Mouse (Mus musculus) subcutaneous adipose tissue, adult 2 months (tissue): ENCODE data around the gene Gm28038. TPM values are rescaled to one million over a fixed set of nuclear protein-coding genes. Genes with fewer than 3 reads are reported as not detected.

ENCODE experiments used
- polyA plus RNA-seq: library from polyadenylated mRNA; depleted of rRNA; stranded (reverse); fragments of >200 nt; gene quantifications from 2 replicates; pipeline ENCODE4 v1.2.3, GENCODE M21; 2012; ENCODE audit warnings: low replicate concordance; rRNA removed

The Gm28038 gene
- polyA plus RNA-seq: not detected in 2 replicates

DNA sequence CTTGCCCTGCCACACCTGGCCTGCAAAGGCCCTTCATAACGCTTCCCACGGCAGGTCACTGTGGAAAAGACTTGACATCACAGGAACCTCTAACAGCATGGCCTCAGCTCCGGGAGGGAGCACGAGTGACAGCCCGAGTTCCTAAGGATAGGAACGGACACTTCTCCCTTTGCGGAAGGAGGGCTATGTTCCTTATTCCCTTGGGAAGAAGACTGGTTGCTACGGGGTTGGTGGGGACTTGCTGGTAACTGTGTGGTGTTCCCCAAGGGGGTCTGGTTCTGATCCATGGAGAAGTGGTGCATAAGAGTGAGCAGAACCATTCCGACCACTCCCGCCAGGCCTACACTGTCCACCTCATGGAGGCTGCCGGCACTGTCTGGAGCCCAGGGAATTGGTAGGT lies at the start of gene Gm28038:
Gm28038 (plus strand) TSS at position 301 of the 400 bp plus-strand sequence.

DNA sequence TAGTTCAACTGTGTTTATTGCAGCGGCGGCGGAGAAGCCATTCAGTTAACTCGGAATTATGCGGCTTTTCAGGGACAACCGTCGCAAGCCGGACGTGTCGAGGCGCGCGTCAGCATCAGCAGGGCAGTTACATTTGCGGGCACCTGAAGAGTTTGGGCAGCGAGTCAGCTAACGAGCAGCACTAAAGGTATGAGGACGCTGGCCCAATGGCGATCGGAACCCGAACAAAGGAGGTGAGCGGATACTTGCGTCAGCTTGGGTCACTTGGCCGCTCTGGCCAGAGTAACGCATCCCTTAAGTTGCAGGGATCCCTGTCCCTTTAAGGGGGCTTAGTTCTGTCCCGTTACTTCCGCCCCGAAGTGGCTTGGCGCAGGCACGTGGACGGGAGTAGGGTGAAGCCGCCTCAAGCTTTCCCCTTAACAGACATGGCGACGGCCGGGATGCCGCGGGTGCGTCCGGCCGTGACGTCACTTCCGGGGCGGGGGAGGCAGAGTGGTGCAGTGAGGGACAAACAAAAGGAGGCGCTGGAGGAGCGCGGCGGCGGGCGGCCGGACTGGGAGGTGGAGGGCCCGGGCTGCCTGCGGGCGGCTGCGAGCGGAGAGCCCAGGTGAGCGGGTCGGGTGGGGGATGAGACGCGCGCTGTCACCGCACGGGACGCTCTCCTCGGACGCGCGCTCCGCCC lies 43.5 kb upstream of the Gm28038 start, which contains the start of gene Lrrc8a:
Lrrc8a (plus strand) TSS at position 517 of the 682 bp plus-strand sequence.

DNA sequence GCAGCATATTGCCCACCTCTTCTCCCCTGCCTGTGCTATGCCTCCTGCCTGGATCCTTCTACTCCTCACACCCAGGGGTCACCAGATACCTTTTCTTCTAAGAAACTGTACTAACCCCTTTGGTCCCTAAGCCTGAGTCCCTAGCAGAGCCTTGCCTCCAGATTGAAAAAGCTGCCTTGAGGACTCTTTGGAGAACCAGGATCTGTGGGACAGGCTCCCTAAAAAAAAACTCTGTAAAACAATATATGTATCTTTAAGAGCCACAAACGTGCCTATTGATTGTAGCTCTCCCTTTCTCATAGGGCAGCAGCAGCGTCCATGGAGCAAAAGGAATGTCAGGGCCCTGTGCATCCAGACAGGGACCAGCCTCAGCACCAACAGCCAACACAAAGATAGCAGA lies 40.6 kb upstream of the Gm28038 start, which contains the start of gene Gm28035:
Gm28035 (plus strand) TSS at position 301 of the 400 bp plus-strand sequence.

DNA sequence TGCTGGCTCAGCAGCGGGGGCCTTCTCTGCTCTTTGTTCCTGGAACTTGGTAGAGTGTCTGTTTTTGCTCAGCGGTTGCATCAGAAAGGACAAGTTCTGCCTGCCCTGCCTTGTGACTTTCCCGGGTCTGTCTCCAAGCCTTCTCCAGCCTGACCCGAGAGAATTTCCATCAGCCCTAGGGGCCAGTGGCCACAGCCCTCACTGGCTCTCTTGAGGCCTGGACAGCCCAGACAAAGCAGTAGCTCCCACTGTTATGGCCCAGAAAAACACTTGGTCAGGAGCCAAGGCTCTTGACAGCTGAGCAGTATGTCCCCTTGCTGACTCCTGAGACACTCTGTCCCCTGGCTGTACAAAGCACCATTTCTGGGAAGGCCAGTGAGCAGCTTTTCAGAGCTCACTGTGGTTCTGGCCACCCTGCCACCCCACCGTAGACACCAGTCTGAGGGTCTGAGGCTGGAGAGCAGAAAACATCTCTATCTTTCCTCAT lies 15.0 kb upstream of the Gm28038 start, which contains the start of gene Phyhd1:
Phyhd1 (plus strand) TSS at position 437 of the 487 bp plus-strand sequence.

DNA sequence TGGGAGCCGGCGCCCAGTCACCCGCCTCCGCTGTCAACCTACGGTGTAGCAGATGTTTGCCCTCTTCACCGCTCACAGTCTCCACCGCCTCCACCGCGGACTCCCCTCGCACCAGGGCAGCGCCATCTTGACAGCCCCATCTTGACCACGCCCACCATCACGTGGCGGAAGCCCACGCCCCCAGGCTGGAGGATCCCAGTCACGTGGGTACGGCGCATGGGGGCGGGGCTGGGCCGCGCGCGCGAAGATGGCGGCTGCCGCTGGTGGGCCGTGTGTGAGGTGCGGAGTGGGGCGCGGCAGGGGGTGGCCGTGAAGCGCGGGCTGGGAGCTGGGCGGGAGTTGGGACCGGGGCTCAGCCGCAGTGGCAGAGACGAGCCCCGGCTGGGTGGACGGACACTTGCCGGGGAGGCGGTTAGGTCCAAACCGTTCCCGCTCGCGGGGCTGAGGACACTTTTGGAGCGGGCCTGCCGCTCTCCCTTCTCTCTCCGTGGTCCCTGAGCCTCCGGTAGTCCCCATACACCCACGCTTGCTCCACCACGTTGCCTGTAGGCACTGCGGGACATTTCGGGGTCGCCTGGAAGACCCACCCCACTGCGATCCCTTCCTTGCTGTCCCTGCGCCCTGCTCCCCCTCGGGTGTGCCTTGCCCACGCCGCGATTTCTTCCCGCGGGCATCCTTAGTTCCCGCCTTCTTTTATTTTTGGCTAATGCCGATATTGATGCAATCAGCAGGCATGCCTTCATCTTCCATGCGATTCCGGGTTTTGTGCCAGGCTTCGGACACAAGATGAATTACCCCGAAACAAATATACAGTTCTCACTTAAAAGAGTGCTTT lies 5.6 kb downstream of the Gm28038 start, which contains the start of the genes Dolk and Nup188:
Dolk (minus strand) TSS at position 143 of the 835 bp plus-strand sequence.
Nup188 (plus strand) TSS at position 206 of the 835 bp plus-strand sequence.

Other genes starting within 250 kb of the Gm28038 start
- 21.6 and 42.9 TPM in 2 replicates for gene Wdr34, start 232.2 kb upstream of the Gm28038 start, polyA plus RNA-seq
- gene Set, start 223.7 kb upstream of the Gm28038 start, polyA plus RNA-seq: 24.7 and 66.2 TPM in 2 replicates
- 22.8 and 30.4 TPM in 2 replicates for gene Pkn3, start 203.4 kb upstream of the Gm28038 start, polyA plus RNA-seq
- gene Zdhhc12, start 187.4 kb upstream of the Gm28038 start, polyA plus RNA-seq: 51.6 and 55.9 TPM in 2 replicates
- gene Zer1, start 156.5 kb upstream of the Gm28038 start, polyA plus RNA-seq: 60.2 and 82.4 TPM in 2 replicates
- 80.1 and 82.8 TPM in 2 replicates for gene Tbc1d13, start 147.3 kb upstream of the Gm28038 start, polyA plus RNA-seq
- gene Endog, start 109.5 kb upstream of the Gm28038 start, polyA plus RNA-seq: 41.3 and 50.6 TPM in 2 replicates
- gene Spout1, start 102.6 kb upstream of the Gm28038 start, polyA plus RNA-seq: 28.0 and 40.8 TPM in 2 replicates
- 32.9 and 33.7 TPM in 2 replicates for gene Kyat1, start 75.2 kb upstream of the Gm28038 start, polyA plus RNA-seq
- 44.2 and 66.0 TPM in 2 replicates for gene Lrrc8a, start 43.3 kb upstream of the Gm28038 start, polyA plus RNA-seq
- gene Gm28035, start 40.5 kb upstream of the Gm28038 start, polyA plus RNA-seq: 12.7 and 13.6 TPM in 2 replicates
- 59.0 and 102 TPM in 2 replicates for gene Phyhd1, start 14.8 kb upstream of the Gm28038 start, polyA plus RNA-seq
- 58.1 and 113 TPM in 2 replicates for gene Dolk, start 5.3 kb downstream of the Gm28038 start, polyA plus RNA-seq
- gene Nup188, start 5.4 kb downstream of the Gm28038 start, polyA plus RNA-seq: 32.1 and 51.8 TPM in 2 replicates
- gene Sh3glb2, start 78.3 kb downstream of the Gm28038 start, polyA plus RNA-seq: 268 and 456 TPM in 2 replicates
- gene Miga2, start 83.2 kb downstream of the Gm28038 start, polyA plus RNA-seq: 75.0 and 133 TPM in 2 replicates
- gene Dolpp1, start 111.2 kb downstream of the Gm28038 start, polyA plus RNA-seq: 53.2 and 65.5 TPM in 2 replicates
- 212 and 378 TPM in 2 replicates for gene Crat, start 134.8 kb downstream of the Gm28038 start, polyA plus RNA-seq
- 213 and 291 TPM in 2 replicates for gene Ptpa, start 135.0 kb downstream of the Gm28038 start, polyA plus RNA-seq
- gene Ier5l, start 193.2 kb downstream of the Gm28038 start, polyA plus RNA-seq: 13.4 and 28.6 TPM in 2 replicates